Mouse (Mus musculus): ENCODE measurements around the gene Adm.
"Not testable (repeated sequence)": the region's sequence is repeated elsewhere in the genome, so short reads cannot be mapped to it uniquely, and the experiment has no call there.

The Adm gene

DNA sequence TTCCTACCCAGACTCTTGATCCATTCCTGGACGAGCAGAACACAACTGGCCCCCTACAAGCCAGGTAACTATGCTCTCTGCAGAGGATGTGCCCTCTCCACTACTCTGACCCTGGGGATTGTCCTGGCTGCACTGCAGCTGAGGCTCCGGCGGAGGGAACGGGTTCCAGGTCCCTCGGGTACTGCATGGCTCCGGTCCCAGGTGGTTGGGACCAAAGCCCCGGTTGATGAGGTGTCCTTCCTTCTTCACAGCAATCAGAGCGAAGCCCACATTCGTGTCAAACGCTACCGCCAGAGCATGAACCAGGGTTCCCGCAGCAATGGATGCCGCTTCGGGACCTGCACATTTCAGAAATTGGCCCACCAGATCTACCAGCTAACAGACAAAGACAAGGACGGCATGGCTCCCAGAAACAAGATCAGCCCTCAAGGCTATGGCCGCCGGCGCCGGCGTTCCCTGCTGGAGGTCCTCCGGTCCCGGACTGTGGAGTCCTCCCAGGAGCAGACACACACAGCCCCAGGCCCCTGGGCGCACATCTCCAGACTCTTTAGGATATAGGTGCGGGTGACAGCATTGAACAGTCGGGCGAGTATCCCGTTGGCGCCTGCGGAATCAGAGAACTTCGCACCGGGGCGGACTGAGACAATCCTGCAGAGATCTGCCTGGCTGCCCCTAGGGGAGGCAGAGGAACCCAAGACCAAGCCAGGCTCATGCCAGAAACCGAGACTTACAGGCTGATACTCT, 1.3 kb downstream of the Adm start:
- DNase-seq (ENCODE audit: low spot score): no peak

GRCm38 (mm10) chr7:110629892-110630666, 2.6 kb downstream of the Adm start:
- peak; percentile 85 for DNase-seq (ENCODE audit: low spot score)

GRCm38 (mm10) chr7:110631136-110631888, 3.9 kb downstream of the Adm start:
- no peak for DNase-seq (ENCODE audit: low spot score)

DNA sequence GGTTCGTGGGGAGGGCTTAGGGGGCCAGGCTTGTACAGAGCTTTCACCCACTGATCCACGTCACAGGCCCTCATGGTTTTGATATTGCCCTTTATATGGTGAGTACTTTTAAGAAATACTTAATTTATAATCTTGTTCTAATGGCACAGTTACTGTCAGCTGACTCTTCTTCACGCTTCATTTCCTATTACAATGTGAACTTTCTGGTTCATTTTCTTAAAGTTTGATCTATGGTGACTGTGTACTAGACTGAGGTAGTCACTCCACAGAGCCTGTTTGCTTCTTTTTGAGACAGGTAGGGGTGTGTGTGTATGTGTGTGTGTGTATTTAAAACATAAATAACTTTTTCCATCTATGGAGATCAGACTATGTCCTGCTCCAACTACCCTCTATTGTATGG, 8.5 kb downstream of the Adm start:
- no peak for DNase-seq (ENCODE audit: low spot score)

- DNase-seq (ENCODE audit: low spot score): no peak
These were observed 9.1 kb downstream of the Adm start for GRCm38 (mm10) chr7:110636559-110636958.

DNA sequence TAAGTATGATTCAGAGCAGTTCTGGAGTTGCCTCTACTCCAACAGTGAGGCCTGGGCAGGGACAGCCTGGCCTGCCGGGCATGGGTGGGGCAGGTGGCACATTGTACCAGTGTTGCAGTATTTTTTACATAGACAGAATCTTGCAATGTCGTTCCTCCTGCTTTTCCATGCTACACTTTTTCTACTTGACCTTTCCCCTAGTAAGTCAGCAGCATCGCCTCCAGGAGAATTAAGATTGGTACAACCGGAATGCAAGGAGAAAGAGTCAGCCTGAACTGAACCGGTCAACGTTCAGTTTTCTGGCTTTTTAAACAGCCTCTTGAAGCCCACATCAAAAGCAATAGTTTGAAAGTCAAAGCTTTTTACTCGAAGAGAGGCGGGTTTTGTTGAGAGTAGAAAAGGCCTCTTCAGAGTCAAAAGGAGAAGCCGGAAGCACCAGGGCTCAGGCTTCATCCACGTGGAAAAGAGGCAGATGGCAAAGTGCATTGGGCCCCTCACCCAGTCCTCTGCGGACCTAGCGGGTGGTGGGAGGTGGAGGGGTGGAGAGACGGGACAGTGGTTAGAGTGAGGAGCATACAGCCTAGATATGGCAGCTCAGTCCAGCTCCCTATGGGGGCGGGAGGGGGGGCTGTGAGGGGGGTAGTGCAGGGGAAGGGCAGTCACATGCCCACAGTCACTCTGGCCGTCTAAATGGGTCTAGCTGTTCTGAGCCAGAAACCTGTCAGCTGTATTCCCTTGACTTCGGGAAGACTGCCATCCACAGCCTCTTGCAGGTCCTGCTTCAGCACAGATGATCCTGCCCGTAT, 11.0 kb downstream of the Adm start:
- DNase-seq (ENCODE audit: low spot score): no peak

DNA sequence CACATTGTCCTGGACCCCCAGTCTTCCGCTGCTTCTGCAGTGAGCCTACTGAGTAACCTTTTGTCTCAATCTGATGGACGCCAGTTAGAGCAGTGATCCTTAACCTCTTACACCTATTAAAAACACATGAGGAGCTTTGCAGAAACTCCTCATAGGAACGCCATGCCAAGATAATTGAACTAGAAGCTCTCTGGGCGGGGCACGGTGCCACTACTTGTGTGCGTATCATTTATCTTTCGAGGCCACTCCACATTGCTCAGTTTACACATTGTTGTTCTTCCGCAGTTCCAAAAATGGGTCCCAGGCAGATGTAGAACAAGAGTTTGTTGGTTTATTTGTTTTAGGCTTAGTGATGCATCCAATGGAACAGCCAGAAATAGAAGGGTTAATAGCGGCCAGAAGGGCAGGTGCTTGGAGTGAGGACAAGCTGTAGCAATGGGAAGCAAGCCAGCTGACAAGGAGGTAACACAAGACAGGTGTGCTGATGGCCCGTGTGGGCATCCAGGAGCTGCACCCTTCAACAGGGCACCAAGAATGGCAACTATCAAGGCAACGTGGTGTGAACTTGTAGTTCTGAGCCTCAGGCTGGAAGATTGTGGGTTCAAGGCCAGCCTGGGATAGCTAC, 11.9 kb downstream of the Adm start:
- DNase-seq (ENCODE audit: low spot score): no peak

GRCm38 (mm10) chr7:110639958-110640357, 12.5 kb downstream of the Adm start:
- DNase-seq (ENCODE audit: low spot score): not testable (repeated sequence)

DNA sequence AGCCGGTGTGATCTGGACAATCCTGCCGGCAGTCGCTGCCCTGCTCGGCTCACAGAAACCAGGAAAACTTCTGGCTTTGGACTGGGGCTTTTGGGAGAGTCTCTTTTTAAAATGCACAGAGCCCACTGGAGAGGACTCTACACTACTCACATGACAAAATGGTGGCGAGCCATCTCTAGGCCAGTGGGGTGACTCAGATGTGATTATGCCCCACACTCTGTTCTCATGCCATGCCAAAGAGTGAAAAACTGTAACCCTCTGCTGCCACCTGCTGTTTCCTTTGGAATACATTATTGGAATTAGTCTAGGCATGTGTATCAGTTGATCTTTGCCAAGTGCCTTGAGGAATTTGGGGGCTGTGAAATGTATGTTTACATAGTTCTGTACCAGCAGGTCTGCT, 17.9 kb downstream of the Adm start:
- peak; percentile 76 for DNase-seq (ENCODE audit: low spot score)

GRCm38 (mm10) chr7:110645859-110646258, 18.4 kb downstream of the Adm start:
- no peak for DNase-seq (ENCODE audit: low spot score)

DNA sequence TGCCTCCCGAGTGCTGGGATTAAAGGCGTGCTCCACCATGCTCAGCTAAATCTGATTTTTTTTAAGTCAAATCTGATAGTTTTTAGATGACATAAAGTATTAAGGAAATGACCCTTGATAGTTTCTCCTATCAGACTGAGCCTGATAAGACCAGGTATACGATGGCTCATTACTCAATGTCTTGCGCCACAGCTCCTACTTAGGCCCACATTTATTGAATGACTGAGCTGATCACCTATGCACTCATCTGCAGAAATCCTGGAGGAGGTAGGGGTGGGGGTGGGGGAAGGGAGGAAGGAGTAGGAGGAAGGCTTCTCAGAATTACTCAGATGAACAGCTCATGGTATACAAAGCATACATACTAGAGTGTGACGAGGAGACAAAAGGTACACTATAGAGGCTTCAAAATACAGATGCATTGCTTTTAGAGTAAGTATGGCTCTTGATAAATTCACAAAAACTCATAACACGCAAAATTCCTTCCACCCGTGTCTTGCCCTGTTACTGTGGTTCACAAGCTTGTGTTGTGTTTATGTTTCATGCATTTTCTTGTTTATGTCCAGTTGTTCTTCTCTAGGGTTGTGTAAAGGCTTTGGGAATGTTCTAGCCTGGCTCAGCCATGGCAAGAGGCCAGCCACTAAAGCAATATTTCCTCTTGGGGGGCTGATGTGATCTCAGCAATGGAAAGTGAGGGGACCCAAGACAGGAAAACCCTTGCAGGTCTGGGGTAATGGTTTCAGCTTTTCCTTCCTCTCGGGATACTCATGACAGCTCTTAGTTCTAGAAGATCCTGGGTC, 19.3 kb downstream of the Adm start:
- DNase-seq (ENCODE audit: low spot score): no peak

GRCm38 (mm10) chr7:110647559-110648454, 20.3 kb downstream of the Adm start:
- DNase-seq (ENCODE audit: low spot score): no peak

GRCm38 (mm10) chr7:110648455-110649085, 21.1 kb downstream of the Adm start:
- no peak for DNase-seq (ENCODE audit: low spot score)

GRCm38 (mm10) chr7:110649133-110649987, 21.9 kb downstream of the Adm start:
- DNase-seq (ENCODE audit: low spot score): no peak

DNA sequence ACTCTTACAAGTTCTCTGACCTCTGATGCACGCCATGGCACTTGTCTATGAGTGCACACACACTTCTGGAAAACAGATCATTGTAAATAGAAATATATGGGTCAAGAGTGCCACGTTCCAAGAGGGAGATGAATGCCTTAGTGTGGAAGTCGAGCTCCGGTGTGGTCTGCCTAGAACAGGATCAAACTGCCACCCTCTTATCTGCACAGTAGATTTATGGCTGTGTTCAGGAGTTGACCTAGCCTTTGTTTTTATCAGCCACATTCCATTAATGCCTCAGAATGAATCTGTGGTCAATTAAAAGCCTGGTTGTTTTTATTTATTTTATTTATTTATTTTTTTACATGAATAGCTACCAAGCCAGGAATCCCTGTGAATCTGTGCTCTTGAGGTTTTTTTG, 23.0 kb downstream of the Adm start:
- DNase-seq (ENCODE audit: low spot score): no peak

- no peak for DNase-seq (ENCODE audit: low spot score)
These were observed 23.6 kb downstream of the Adm start for GRCm38 (mm10) chr7:110651091-110651490.

- DNase-seq (ENCODE audit: low spot score): no peak
These were observed 27.8 kb downstream of the Adm start for GRCm38 (mm10) chr7:110655230-110655629.

DNA sequence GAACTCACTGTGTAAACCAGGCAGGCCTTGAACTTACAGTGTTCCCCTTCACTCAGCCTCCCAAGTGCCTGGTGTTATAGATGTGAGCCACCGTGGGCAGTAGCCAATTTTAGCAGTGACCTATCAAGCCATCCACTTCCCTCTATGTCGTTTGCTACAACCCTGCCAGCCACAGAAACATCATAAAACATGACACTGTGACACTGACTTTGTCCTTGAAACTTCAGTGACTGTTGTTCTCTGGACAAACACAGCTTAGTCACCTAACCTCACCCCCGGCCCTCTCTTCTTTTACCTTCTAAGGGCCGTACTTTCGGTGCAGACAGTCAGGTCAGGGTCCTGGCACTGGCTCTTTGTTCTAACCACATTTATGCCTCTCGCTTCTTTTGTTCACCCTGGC, 28.5 kb downstream of the Adm start:
- DNase-seq (ENCODE audit: low spot score): no peak

Data from layer of hippocampus, adult 11-12 months (tissue).